Mouse (Mus musculus): ENCODE data around the gene Astn2. TPM values are rescaled to one million over a fixed set of nuclear protein-coding genes. Genes with fewer than 3 reads are reported as not detected.

The Astn2 gene
- total RNA-seq, 2 experiments from 2014 or later: 32.5 to 35.1 TPM

- DNase-seq (ENCODE audit: low spot score in 2 of 2): no peak
These were observed 428.2 kb downstream of the Astn2 start for GRCm38 (mm10) chr4:65976251-65976650.

DNA sequence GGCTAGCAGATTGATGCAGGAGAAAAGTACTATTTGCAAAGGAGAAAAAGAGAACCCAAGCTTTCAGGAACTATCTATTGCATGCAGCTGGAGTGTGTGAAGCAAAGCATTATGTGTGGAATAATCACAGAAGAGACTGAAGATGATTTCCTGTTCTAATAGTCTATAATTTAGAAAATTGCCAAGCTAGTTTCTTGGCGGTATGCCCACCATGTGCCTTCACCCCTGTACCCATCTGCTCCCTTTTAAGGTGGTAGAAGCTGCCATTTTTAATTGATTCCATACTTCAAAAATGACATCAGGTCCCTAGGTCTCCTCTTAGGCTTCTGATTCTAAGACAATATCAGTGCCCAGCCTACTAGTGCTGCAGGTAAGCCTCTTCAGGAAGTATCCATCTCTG is 432.0 kb downstream of the Astn2 start:
- DNase-seq (ENCODE audit: low spot score in 2 of 2): no peak

DNA sequence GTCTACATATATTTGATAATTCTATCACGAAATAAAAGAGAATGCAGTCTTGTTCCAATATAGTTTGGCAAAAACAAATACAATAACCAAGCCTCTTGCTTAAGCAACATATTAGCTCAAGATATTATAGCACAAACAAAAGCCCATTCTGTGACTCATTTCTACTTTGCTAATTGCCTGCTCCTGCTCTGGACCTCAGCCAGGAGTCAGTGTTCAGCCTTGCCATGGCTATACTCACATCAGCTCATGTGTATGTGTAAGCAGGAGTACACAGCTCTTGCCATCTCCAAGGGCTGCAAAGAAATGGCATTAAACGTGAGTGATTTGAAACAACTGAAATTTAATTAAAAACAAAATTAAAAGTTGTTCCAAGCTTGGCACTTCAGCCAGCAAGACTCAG is 435.1 kb downstream of the Astn2 start:
- DNase-seq (ENCODE audit: low spot score in 2 of 2): no peak

- DNase-seq (ENCODE audit: low spot score in 2 of 2): no peak
These were observed 439.8 kb downstream of the Astn2 start for GRCm38 (mm10) chr4:65964604-65965003.

DNA sequence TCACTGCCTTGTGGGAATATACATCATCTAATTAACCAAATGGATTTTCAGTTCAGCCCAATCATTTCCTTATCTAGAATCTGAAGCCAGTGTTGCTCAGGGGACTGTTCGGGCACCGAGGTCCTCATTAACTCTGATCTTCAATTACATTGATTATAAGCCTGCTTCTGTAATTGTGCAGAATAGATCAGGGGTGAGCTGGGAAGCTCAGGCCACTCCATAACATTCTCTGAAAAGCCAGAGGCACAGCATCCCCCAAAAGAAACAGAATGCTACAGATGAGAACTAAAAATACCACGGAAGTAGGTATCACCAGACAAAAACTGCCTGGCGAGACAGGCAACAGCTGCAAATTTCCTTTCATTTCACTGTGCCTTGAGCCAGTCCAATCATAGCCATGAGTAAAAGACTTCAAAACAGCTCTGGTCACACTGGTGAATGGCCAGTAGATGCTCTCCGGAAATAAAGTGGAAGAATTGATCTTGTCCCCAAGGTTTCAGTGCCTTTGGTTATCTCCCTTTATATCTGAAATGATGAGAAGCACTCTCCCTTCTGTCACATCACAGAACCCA is 445.1 kb downstream of the Astn2 start:
- no peak for DNase-seq (ENCODE audit: low spot score in 2 of 2)

GRCm38 (mm10) chr4:65958369-65959187 is 445.8 kb downstream of the Astn2 start:
- DNase-seq (ENCODE audit: low spot score in 2 of 2): no peak

- DNase-seq (ENCODE audit: low spot score in 2 of 2): no peak
These were observed 452.5 kb downstream of the Astn2 start for GRCm38 (mm10) chr4:65951918-65952317.

- no peak for DNase-seq (ENCODE audit: low spot score in 2 of 2)
These were observed 457.2 kb downstream of the Astn2 start for GRCm38 (mm10) chr4:65947141-65947649.

DNA sequence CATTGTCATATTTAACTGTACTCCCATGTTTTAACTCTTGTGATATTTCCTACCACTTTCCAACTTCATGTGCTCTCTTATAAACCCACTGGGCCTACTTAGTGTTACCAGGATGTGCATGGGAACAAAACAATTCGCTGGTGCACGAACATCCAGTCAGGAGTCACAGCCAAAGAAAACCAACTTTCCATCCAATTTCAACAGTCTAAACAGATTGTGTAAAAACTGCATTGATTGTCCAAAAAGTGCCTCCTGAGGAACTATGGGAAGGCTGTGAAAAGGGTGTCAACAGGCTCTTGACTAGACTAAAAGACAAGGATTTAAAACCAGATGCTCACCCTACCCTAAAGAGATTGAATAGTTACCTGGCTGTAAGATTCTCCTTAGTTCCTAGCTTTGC is 458.4 kb downstream of the Astn2 start:
- no peak for DNase-seq (ENCODE audit: low spot score in 2 of 2)

DNA sequence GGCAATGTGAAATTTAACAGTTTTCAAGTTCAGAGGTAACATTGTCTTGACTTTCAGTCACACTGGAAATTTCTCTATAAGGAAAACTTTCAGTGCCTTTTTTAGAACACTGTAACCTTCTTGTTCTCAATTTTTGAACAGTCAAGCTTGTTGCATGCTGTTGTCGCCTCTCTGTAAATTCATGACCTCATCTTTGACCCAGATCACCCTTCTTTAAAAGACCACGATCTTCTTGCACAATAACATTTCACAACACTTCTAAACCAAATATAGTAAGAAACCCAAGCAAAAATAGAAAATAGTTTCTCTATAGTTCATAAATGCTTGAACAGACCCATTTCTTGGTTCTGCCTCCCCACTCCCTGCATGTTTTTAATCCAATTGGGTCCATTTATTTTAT is 473.5 kb downstream of the Astn2 start:
- DNase-seq (ENCODE audit: low spot score in 2 of 2): no peak

GRCm38 (mm10) chr4:65920294-65920693 is 484.1 kb downstream of the Astn2 start:
- DNase-seq (ENCODE audit: low spot score in 2 of 2): no peak

GRCm38 (mm10) chr4:65916027-65917008 is 488.1 kb downstream of the Astn2 start:
- no peak for DNase-seq (ENCODE audit: low spot score in 2 of 2)

GRCm38 (mm10) chr4:65912247-65912942 is 492.0 kb downstream of the Astn2 start:
- no peak for DNase-seq (ENCODE audit: low spot score in 2 of 2)

- DNase-seq (ENCODE audit: low spot score in 2 of 2): no peak
These were observed 496.8 kb downstream of the Astn2 start for GRCm38 (mm10) chr4:65907660-65908059.

GRCm38 (mm10) chr4:65904963-65905362 is 499.4 kb downstream of the Astn2 start:
- DNase-seq (ENCODE audit: low spot score in 2 of 2): no peak

DNA sequence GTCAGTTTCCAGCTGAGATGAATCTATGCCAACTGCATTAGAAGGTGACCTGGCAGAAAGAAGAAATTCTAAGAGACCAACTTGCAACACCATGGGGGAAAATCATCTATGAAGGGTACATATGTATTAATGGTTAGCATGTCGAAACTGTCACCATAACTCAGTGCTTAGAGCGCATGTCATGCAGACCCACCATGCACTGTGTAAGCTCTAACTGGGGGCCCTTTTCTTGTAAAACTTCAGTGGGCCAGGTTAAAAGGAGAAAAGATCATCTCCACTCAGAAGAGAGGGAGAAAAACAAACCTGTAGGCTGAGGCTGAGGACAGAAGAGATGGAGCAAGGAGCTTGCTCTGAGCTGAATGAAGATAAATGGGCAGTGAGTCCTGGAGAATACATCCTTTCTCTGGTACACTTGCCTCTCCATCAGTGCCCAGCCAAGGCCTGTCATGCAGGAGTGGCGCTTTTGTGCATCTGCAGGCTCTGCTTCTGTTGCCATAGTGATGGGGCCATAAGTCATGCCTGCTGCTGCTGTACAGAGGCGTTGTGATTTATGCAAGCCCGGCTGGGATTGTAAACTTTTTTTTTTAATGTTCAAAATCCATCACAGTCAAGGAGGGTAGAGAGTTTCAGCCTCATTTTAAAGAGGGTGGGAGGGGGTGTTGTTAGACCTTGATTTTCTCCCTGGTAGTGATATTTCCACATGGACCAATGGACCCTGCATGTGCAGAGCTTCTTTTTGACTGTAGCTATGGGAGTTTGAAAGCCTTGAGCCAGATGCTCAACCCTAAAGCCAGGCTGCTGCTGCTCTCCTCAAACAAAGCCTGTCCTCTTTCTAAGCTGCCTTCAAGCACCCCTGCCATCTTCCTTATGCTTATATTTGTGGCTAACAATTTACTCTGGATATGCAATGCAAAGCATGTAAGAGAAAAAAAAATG is 508.1 kb downstream of the Astn2 start:
- DNase-seq (ENCODE audit: low spot score in 2 of 2): no peak

- peak; percentile 16 to 34 for DNase-seq (ENCODE audit: low spot score in 2 of 2)
These were observed 515.9 kb downstream of the Astn2 start for GRCm38 (mm10) chr4:65888332-65888993.

- no peak for DNase-seq (ENCODE audit: low spot score in 2 of 2)
These were observed 517.5 kb downstream of the Astn2 start for GRCm38 (mm10) chr4:65886862-65887261.

GRCm38 (mm10) chr4:65885921-65886320 is 518.5 kb downstream of the Astn2 start:
- no peak for DNase-seq (ENCODE audit: low spot score in 2 of 2)

Data from layer of hippocampus, postnatal 10 days (tissue).